Mouse (Mus musculus) olfactory bulb, adult 2 months (tissue): ENCODE measurements around the gene Camsap1. TPM values are rescaled to one million over a fixed set of nuclear protein-coding genes. Genes with fewer than 3 reads are reported as not detected.

Experiments used
- H3K27ac ChIP-seq: fragments of 200-500 bp; 2 replicates; pipeline ENCODE4 v1.5.1; 2012; ENCODE audit warnings: low read depth, low read length; ENCODE audit not compliant: insufficient read depth
- H3K4me1 ChIP-seq: fragments of 200-500 bp; 2 replicates; pipeline ENCODE4 v1.6.1; 2012; ENCODE audit warnings: low read length; ENCODE audit not compliant: control insufficient read depth, insufficient read depth
- H3K4me3 ChIP-seq: fragments of 200-500 bp; 2 replicates; pipeline ENCODE4 v1.5.1; 2012; ENCODE audit warnings: mild to moderate bottlenecking, low read depth, low read length, moderate library complexity; ENCODE audit not compliant: insufficient read depth
- CTCF ChIP-seq: fragments of 200-500 bp; IDR thresholded peaks from 2 replicates; pipeline ENCODE4 v1.5.1; 2012; ENCODE audit warnings: low read depth, mild to moderate bottlenecking, low read length, moderate library complexity; ENCODE audit not compliant: insufficient read depth
- POLR2A ChIP-seq: fragments of 200-500 bp; IDR thresholded peaks from 2 replicates; pipeline ENCODE4 v1.6.1; 2012; ENCODE audit warnings: mild to moderate bottlenecking, low read depth, low read length, moderate library complexity; ENCODE audit not compliant: insufficient read depth
- WGBS: fragments of 180-500 bp; shearing (Covaris S2); methylation state at CpG from one replicate; pipeline ENCODE4 v1.1.7; 2018; 5-methylcytosine and 5-hydroxymethylcytosine counted together
- polyA plus RNA-seq: library from polyadenylated mRNA; stranded (reverse); fragments of >200 nt; gene quantifications from 2 replicates; pipeline ENCODE4 v1.2.4, GENCODE M21; 2012; ENCODE audit warnings: low replicate concordance; ENCODE audit not compliant: missing spikeins, insufficient read depth, insufficient read length

The Camsap1 gene
- polyA plus RNA-seq, 1 experiment, result not detected

GRCm38 (mm10) chr2:25914201-25914600 is 68.9 kb downstream of the Camsap1 start:
- TF ChIP-seq POLR2A (no peak), CTCF (no peak)
- no peak overlapping the region for H3K27ac ChIP-seq
- WGBS, result 52% methylated on average over 4 of the region's 4 CpGs
- H3K4me3 ChIP-seq, result no peak overlapping the region
- H3K4me1 ChIP-seq, result peaks cover 13% of the 10 kb centered on the region

- TF ChIP-seq POLR2A (no peak), CTCF (peak; percentile 29; the same call in 1 of the 2 replicates)
- 43% methylated on average over 2 of the region's 2 CpGs for WGBS
- Histone ChIP-seq H3K4me1 (peaks cover 13% of the 10 kb centered on the region), H3K4me3 (no peak overlapping the region), H3K27ac (no peak overlapping the region)
Observed at GRCm38 (mm10) chr2:25913247-25913646, 69.8 kb downstream of the Camsap1 start.

- H3K4me3 ChIP-seq, result no peak overlapping the region
- H3K27ac ChIP-seq, result no peak overlapping the region
- TF ChIP-seq POLR2A (no peak), CTCF (no peak)
- WGBS, result 72% methylated on average over 12 of the region's 12 CpGs
- peaks cover 13% of the 10 kb centered on the region for H3K4me1 ChIP-seq
Observed at GRCm38 (mm10) chr2:25909872-25910271, 73.2 kb downstream of the Camsap1 start.

GRCm38 (mm10) chr2:25898970-25899369 is 84.1 kb downstream of the Camsap1 start:
- Histone ChIP-seq H3K4me3 (no peak overlapping the region), H3K27ac (no peak overlapping the region), H3K4me1 (peaks cover 4% of the 10 kb centered on the region)
- TF ChIP-seq POLR2A (no peak), CTCF (no peak)
- WGBS, result 72% methylated on average over 9 of the region's 9 CpGs

GRCm38 (mm10) chr2:25892440-25892839 is 90.6 kb downstream of the Camsap1 start:
- Histone ChIP-seq H3K27ac (no peak overlapping the region), H3K4me3 (no peak overlapping the region), H3K4me1 (peaks cover 16% of the 10 kb centered on the region)
- TF ChIP-seq CTCF (no peak), POLR2A (no peak)
- WGBS, result 80% methylated on average over 7 of the region's 7 CpGs

GRCm38 (mm10) chr2:25888144-25888543 is 94.9 kb downstream of the Camsap1 start:
- no peak overlapping the region for H3K27ac ChIP-seq
- H3K4me1 ChIP-seq, result peaks cover 32% of the 10 kb centered on the region
- WGBS, result 78% methylated on average over 5 of the region's 5 CpGs
- TF ChIP-seq POLR2A (no peak), CTCF (no peak)
- no peak overlapping the region for H3K4me3 ChIP-seq

GRCm38 (mm10) chr2:25887226-25887625 is 95.9 kb downstream of the Camsap1 start:
- no peak for TF ChIP-seq POLR2A
- TF ChIP-seq CTCF, result no peak
- Histone ChIP-seq H3K27ac (no peak overlapping the region), H3K4me3 (no peak overlapping the region), H3K4me1 (peaks cover 37% of the 10 kb centered on the region)
- WGBS, result 76% methylated on average over 8 of the region's 8 CpGs

GRCm38 (mm10) chr2:25884756-25885155 is 98.3 kb downstream of the Camsap1 start:
- WGBS, result 81% methylated on average over 3 of the region's 3 CpGs
- H3K27ac ChIP-seq, result no peak overlapping the region
- no peak overlapping the region for H3K4me3 ChIP-seq
- TF ChIP-seq CTCF, result no peak
- TF ChIP-seq POLR2A, result no peak
- peaks cover 36% of the 10 kb centered on the region for H3K4me1 ChIP-seq

GRCm38 (mm10) chr2:25882276-25882675 is 100.8 kb downstream of the Camsap1 start:
- no peak overlapping the region for H3K4me3 ChIP-seq
- WGBS, result 43% methylated on average over 1 of the region's 1 CpGs
- peaks cover 41% of the 10 kb centered on the region for H3K4me1 ChIP-seq
- TF ChIP-seq POLR2A, result no peak
- TF ChIP-seq CTCF, result no peak
- no peak overlapping the region for H3K27ac ChIP-seq

- no peak for TF ChIP-seq POLR2A
- TF ChIP-seq CTCF, result no peak
- WGBS, result 77% methylated on average over 4 of the region's 4 CpGs
- Histone ChIP-seq H3K4me1 (peaks cover 33% of the 10 kb centered on the region), H3K27ac (no peak overlapping the region), H3K4me3 (no peak overlapping the region)
Observed at GRCm38 (mm10) chr2:25879061-25879460, 104.0 kb downstream of the Camsap1 start.
